Mouse (Mus musculus) liver, embryonic 12.5 days (tissue): ENCODE measurements around the gene Ebf3. TPM values are rescaled to one million over a fixed set of nuclear protein-coding genes. Genes with fewer than 3 reads are reported as not detected.

Experiments
- ATAC-seq: fragments of 200-750 bp; cut with Nextera tagmentation; 2 replicates; pipeline ENCODE4 v1.8.0; 2017; ENCODE audit warnings: moderate number of reproducible peaks, mild to moderate bottlenecking, moderate library complexity
- H3K27ac ChIP-seq: fragments of 300-500 bp; sonication (generic); 2 replicates; pipeline ENCODE4 v1.5.1; 2016; ENCODE audit warnings: mild to moderate bottlenecking
- H3K27me3 ChIP-seq: fragments of 300-500 bp; sonication (generic); replicated peaks from 2 replicates; pipeline ENCODE4 v1.6.1; 2016; ENCODE audit warnings: mild to moderate bottlenecking, moderate library complexity
- H3K36me3 ChIP-seq: fragments of 300-500 bp; sonication (generic); 2 replicates; pipeline ENCODE4 v1.6.1; 2016; ENCODE audit warnings: mild to moderate bottlenecking, moderate library complexity
- H3K4me1 ChIP-seq: fragments of 300-500 bp; sonication (generic); 2 replicates; pipeline ENCODE4 v1.6.1; 2016
- H3K4me2 ChIP-seq: fragments of 300-500 bp; sonication (generic); 2 replicates; pipeline ENCODE4 v1.6.1; 2016; ENCODE audit warnings: mild to moderate bottlenecking, moderate library complexity
- H3K4me3 ChIP-seq: fragments of 300-500 bp; sonication (generic); 2 replicates; pipeline ENCODE4 v1.5.1; 2016; ENCODE audit warnings: mild to moderate bottlenecking, moderate library complexity
- H3K9ac ChIP-seq: fragments of 300-500 bp; sonication (generic); 2 replicates; pipeline ENCODE4 v1.6.1; 2016; ENCODE audit warnings: mild to moderate bottlenecking, moderate library complexity
- H3K9me3 ChIP-seq: fragments of 300-500 bp; sonication (generic); replicated peaks from 2 replicates; pipeline ENCODE4 v1.6.1; 2016; ENCODE audit warnings: mild to moderate bottlenecking, moderate library complexity
- WGBS: fragments of 180-500 bp; shearing (Covaris S2); methylation state at CpG from one replicate; pipeline ENCODE4 v1.1.7; 2016; ENCODE audit not compliant: insufficient replicate concordance; 5-methylcytosine and 5-hydroxymethylcytosine counted together
- polyA plus RNA-seq: library from polyadenylated mRNA; unstranded; fragments of >200 nt; fragmentation: Nextera tagmentation; extraction: Ambion mirVana; gene quantifications from 2 replicates; pipeline ENCODE4 v1.2.1, GENCODE M21; 2016

Gene Ebf3
- polyA plus RNA-seq, 1 experiment from 2014 or later = 0.10 TPM

DNA sequence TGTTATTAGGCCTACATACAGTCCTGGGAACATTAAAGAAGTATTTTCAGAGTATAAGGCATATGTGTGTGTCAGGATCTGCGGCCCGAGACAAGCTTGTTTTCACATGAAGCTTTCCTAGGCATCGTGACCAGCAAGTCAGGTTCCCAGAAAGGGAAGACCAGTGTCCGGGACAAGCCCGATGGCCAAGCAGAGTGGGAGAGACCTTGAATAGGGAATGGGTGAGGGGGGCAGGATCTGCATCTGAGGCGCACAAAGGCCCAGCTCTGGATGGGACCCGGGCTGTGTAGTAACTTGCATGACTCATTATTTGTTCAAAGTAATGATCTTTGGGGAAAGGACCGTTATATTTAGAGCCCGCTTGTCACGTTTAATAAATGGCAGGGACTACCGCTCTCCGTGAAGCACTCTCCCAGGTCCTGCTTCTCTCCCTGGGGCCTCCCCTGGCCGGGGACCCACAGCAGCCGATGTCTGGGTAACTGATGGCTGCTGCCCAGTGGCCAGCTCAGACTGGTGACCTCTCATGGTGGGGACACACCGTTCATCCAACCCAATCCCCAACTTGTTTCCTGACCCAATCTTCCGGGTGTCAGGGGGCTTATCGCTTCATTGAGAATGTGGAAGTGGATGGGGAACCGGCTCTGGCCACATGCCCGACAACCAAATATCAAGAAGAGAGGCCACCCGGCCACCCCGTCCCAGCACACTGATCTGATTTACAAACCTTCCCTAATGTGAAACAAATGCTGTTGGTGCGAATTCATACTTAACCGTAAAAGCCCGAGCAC lies 16.5 kb downstream of the Ebf3 start:
- WGBS = 63% methylated on average over 24 of the region's 24 CpGs
- no peaks in the 10 kb centered on the region for H3K9me3 ChIP-seq
- H3K36me3 ChIP-seq = no peaks in the 10 kb centered on the region
- no peak for ATAC-seq
- no peak overlapping the region for H3K4me3 ChIP-seq
- no peak overlapping the region for H3K4me2 ChIP-seq
- H3K27ac ChIP-seq = no peak overlapping the region
- H3K9ac ChIP-seq = no peak overlapping the region
- H3K4me1 ChIP-seq = no peaks in the 10 kb centered on the region
- H3K27me3 ChIP-seq = peaks cover 74% of the 10 kb centered on the region

DNA sequence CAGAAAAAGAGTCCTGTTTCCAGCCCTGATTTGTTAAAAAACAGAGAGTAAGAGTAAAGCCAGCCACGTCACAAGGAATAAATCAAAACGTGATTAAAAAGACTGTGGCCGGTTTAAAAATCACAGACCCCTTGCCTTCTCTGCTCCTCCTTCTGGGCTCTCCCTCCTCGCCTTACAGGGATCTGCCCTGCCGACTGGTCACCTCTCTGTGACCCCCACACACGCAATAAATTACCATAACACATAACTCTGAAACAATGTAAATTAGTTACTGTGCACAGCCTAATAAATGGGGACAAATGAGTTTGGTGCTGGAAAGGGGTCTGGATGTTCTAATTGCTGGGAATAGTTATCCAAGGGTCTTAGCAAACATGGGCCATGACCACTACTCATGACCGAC lies 17.1 kb downstream of the Ebf3 start:
- no peak for ATAC-seq
- H3K27ac ChIP-seq = no peak overlapping the region
- H3K4me1 ChIP-seq = no peaks in the 10 kb centered on the region
- no peak overlapping the region for H3K4me3 ChIP-seq
- H3K36me3 ChIP-seq = no peaks in the 10 kb centered on the region
- WGBS = 56% methylated on average over 7 of the region's 7 CpGs
- H3K9me3 ChIP-seq = no peaks in the 10 kb centered on the region
- H3K27me3 ChIP-seq = peaks cover 76% of the 10 kb centered on the region
- no peak overlapping the region for H3K9ac ChIP-seq
- H3K4me2 ChIP-seq = no peak overlapping the region

DNA sequence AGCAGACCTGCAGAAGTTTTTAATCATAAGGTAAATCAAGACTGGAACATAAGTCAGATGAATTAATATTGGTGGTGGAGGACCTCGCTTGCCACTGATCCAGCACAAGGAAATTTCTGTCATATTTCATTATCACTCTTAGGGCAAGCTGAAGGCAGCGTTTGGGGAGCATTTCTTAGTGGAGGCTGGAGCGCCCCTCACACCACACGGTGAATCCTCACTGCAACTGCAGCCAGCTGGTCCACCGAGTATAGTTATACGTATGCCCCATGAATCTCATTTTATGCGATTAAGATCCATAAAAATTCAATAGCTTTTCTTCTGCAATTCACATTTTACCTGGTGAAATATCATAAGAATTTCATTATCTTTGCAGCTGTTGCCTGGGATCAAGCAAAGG lies 18.6 kb downstream of the Ebf3 start:
- ATAC-seq = no peak
- Histone ChIP-seq H3K27me3 (peaks cover 71% of the 10 kb centered on the region), H3K4me3 (no peak overlapping the region), H3K9me3 (no peaks in the 10 kb centered on the region), H3K27ac (no peak overlapping the region), H3K36me3 (no peaks in the 10 kb centered on the region), H3K4me1 (no peaks in the 10 kb centered on the region), H3K4me2 (no peak overlapping the region), H3K9ac (no peak overlapping the region)
- 62% methylated on average over 7 of the region's 7 CpGs for WGBS

DNA sequence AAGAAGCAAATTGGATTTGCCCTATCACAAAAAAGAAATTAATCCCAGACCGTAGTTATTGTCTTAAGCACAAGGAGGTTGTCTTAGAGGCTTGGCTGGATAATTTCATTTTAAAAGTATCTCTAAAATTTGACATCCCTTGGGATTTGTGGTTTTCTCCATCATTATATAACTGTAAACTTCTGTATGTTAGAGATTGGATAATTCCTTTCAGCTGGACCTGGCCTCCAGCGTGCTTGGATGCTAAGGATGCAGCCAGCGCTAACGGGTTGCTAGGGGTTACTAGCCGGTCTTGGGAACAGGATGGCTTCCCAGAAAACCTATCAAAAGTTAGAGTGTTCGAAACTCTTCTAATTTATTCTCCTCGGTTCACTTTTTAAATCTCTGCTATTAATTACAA lies 19.8 kb downstream of the Ebf3 start:
- no peak overlapping the region for H3K4me3 ChIP-seq
- no peak overlapping the region for H3K9ac ChIP-seq
- H3K4me1 ChIP-seq = no peaks in the 10 kb centered on the region
- H3K4me2 ChIP-seq = no peak overlapping the region
- H3K27ac ChIP-seq = no peak overlapping the region
- 71% methylated on average over 7 of the region's 7 CpGs for WGBS
- ATAC-seq = no peak
- peaks cover 59% of the 10 kb centered on the region for H3K27me3 ChIP-seq
- no peaks in the 10 kb centered on the region for H3K9me3 ChIP-seq
- no peaks in the 10 kb centered on the region for H3K36me3 ChIP-seq

DNA sequence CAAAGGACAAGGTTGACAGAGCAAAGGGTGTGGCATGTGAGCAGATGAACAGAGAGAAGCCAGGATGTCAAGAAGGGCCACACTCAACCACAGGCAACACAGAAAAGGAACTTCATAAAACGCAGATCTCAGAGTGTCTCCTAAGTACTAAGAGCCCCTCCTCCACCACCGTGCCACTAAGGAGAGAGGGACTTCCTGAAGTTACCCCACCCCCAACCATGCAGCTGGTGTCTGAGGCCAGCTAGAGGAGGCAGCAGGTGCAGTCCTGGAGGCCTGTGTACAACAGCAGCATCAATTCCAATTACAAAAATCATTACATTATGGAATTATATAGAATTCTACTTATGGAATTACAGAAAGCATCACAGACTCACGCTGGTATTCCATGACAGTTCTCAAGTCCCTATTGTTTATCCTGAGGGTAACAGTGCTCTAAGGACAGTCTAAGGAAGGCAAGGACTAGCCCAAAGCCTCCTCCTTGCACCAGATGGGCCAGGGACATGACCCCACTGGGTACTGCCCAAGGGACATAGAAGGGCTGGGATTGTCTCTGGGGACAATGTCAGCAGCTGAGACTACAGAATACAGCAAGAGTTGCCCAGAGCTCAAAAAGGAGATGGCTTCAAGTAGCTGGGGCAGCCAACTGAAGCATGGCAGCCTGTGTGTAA lies 24.8 kb downstream of the Ebf3 start:
- Histone ChIP-seq H3K4me2 (no peak overlapping the region), H3K9me3 (no peaks in the 10 kb centered on the region), H3K4me3 (no peak overlapping the region), H3K27me3 (peaks cover 20% of the 10 kb centered on the region; the same call in 1 of the 2 replicates), H3K4me1 (no peaks in the 10 kb centered on the region), H3K9ac (no peak overlapping the region), H3K36me3 (no peaks in the 10 kb centered on the region), H3K27ac (no peak overlapping the region)
- WGBS = 20% methylated on average over 3 of the region's 3 CpGs
- no peak for ATAC-seq

DNA sequence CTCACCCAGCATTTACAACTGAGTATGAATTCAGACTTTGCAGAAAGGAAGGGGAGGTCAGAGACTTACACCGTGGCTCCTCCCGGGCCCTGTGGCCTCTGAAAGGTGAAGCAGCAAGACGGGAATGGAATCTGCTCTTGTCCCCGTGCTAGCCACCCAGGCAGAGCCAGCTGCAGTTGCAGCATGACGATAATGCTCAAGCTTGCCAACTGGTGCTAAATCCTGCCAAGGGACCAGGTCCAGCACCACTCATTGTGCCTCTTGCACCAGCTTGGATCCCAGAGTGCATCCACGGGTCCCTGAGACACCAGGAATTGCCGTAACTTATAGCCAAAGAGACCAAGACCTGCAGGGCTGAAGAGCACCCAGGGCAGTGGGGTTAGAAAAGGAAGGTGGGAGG lies 36.1 kb downstream of the Ebf3 start:
- Histone ChIP-seq H3K36me3 (no peaks in the 10 kb centered on the region), H3K27me3 (peaks cover 7% of the 10 kb centered on the region; the same call in 1 of the 2 replicates), H3K9me3 (no peaks in the 10 kb centered on the region), H3K27ac (no peak overlapping the region), H3K4me2 (no peak overlapping the region), H3K9ac (no peak overlapping the region), H3K4me3 (no peak overlapping the region), H3K4me1 (no peaks in the 10 kb centered on the region)
- 75% methylated on average over 7 of the region's 7 CpGs for WGBS
- no peak for ATAC-seq

DNA sequence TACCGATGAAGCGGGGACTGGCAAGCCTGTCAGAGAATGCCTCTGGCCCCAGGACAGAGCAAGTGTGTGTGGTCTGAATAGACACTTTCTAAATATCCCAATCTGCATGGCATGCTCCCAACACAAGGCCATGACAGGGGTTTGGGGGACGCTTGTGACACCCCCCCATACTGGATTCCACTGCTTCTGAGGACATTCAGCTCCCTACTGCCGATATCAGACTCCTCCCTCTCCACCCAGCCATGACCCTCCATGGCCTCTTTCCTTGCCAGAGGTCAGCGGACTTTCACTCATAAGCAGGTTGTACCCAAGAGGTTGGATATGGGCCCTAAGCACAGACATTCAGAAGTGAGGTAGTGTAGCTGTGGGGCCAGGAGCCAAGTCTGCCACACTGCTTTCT lies 36.5 kb downstream of the Ebf3 start:
- Histone ChIP-seq H3K27ac (no peak overlapping the region), H3K9ac (no peak overlapping the region), H3K9me3 (no peaks in the 10 kb centered on the region), H3K4me1 (no peaks in the 10 kb centered on the region), H3K36me3 (no peaks in the 10 kb centered on the region), H3K4me2 (no peak overlapping the region), H3K27me3 (peaks cover 7% of the 10 kb centered on the region; the same call in 1 of the 2 replicates), H3K4me3 (no peak overlapping the region)
- ATAC-seq = no peak
- WGBS = 76% methylated on average over 5 of the region's 5 CpGs

DNA sequence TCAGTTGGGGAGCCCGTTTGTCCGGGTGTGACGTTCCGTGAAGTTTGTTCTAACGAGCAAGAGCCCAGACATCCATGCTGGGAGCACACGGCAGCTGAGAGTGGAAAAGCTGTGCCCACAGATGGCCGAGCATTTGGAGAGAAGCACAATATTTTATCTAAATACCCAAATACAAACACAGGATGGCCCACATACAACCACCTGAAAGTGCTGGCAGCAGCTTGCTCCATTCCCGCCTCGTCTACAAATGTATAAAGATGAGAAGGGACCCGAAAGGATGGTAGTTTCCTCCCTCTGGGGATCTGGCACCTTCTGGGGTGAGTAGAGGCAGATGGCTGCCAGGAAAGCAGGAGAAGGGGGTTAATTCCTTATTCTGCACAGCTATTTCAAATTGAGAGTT lies 42.0 kb downstream of the Ebf3 start:
- Histone ChIP-seq H3K27ac (no peak overlapping the region), H3K27me3 (peaks cover 14% of the 10 kb centered on the region; the same call in 1 of the 2 replicates), H3K9ac (no peak overlapping the region), H3K36me3 (no peaks in the 10 kb centered on the region), H3K4me3 (no peak overlapping the region), H3K4me2 (no peak overlapping the region), H3K4me1 (no peaks in the 10 kb centered on the region), H3K9me3 (no peaks in the 10 kb centered on the region)
- ATAC-seq = no peak
- WGBS = 72% methylated on average over 10 of the region's 10 CpGs

DNA sequence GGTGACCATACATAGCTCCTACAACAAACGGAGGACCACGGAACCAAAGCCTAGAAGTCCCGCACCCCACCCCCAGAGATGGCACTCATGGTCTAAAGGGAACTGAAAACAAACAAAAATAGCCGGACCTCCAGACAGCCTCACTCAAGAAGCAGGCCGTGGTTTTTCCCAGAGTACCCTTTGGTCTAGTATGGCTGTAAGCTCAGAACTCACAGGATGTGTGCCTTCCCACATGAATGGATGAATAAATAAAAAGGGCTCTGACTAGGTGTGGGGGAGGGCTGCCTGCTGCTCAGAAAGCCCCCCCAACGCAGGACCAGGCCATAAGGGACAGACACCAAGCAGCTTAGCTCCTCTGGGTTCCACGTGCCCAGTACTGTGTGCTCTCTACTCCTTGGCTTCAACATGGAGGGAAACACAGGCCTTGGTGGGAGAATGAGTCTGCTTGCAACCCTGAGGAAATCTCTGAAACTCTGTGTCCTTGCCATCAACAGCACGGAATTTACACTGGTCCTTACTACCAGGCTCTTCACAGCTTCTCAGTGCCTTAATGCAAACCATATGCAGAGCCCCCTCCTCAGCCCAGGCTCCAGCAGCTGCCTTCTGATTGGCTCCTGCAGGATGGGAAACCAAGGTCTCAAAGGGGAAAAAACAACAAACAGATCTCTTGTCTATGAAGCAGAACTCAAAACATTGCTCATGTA lies 45.6 kb downstream of the Ebf3 start:
- no peak for ATAC-seq
- Histone ChIP-seq H3K4me3 (no peak overlapping the region), H3K27me3 (peaks cover 31% of the 10 kb centered on the region), H3K27ac (no peak overlapping the region), H3K9me3 (no peaks in the 10 kb centered on the region), H3K36me3 (no peaks in the 10 kb centered on the region), H3K4me1 (no peaks in the 10 kb centered on the region), H3K4me2 (no peak overlapping the region), H3K9ac (no peak overlapping the region)
- WGBS = 62% methylated on average over 8 of the region's 8 CpGs

DNA sequence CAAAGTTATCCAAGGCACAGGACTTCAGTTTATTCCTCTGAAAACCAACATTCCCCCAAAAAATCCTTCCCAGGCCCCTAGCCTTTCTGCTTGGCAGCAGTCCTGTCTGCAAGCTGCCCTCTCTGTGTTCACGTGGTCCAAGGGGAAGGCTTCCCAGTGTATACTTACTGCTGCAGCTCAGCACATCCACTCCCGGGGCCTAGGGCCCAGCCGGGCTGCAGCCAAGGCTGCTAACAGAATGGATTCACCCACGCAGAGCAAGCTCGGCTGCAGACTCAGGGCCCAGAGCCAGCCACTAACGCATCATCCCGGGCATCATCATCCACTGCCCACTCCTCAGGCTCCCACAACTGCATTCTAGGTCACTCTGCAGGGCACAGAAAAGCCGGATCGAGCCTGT lies 46.8 kb downstream of the Ebf3 start:
- H3K4me2 ChIP-seq = no peak overlapping the region
- no peaks in the 10 kb centered on the region for H3K4me1 ChIP-seq
- ATAC-seq = no peak
- peaks cover 31% of the 10 kb centered on the region for H3K27me3 ChIP-seq
- WGBS = 68% methylated on average over 9 of the region's 9 CpGs
- no peak overlapping the region for H3K27ac ChIP-seq
- no peak overlapping the region for H3K4me3 ChIP-seq
- no peaks in the 10 kb centered on the region for H3K9me3 ChIP-seq
- H3K9ac ChIP-seq = no peak overlapping the region
- H3K36me3 ChIP-seq = no peaks in the 10 kb centered on the region

DNA sequence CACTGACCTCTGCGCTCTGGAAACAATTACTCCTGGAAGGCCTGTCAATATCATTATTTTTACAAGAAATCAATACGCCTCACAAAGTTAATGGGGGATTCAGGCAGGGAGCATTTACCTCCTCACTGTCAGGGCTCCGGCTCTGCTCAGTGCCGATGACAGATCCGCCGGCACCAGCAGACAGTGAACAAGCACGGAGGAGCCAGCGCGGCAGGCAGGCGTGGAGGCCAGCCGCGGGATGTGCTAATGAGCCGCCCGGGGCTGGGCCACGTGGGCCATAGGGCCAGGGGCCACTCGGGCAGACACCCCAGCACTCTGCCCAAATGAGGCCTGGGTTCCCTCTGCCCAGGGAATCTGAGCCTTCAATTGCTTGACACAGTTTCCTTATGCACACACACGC lies 47.7 kb downstream of the Ebf3 start:
- no peak for ATAC-seq
- 27% methylated on average over 17 of the region's 17 CpGs for WGBS
- no peak overlapping the region for H3K27ac ChIP-seq
- peaks cover 28% of the 10 kb centered on the region for H3K27me3 ChIP-seq
- H3K4me1 ChIP-seq = no peaks in the 10 kb centered on the region
- H3K9me3 ChIP-seq = no peaks in the 10 kb centered on the region
- no peaks in the 10 kb centered on the region for H3K36me3 ChIP-seq
- no peak overlapping the region for H3K4me3 ChIP-seq
- H3K4me2 ChIP-seq = no peak overlapping the region
- no peak overlapping the region for H3K9ac ChIP-seq

DNA sequence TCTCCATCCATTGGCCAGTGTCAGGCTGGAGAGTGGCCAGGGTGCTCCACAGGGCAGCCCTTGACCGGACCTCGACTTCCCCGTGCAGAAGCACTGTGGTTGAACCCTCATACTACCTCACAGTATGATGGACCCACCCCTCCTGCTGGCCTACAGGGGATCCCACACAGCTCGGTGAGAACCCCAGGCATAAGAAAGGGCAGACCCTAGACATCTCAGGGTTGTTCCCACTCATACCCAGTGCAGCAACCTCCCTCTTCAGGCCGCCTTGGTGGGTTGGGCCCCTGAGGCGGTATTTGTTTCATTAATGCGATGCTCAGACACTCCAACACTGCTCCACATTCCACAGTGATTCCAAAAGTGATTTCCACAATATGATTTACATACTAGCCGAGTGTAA lies 51.9 kb downstream of the Ebf3 start:
- Histone ChIP-seq H3K4me2 (no peak overlapping the region), H3K4me3 (no peak overlapping the region), H3K9me3 (no peaks in the 10 kb centered on the region), H3K4me1 (no peaks in the 10 kb centered on the region), H3K27ac (no peak overlapping the region), H3K9ac (no peak overlapping the region), H3K27me3 (peaks cover 27% of the 10 kb centered on the region), H3K36me3 (no peaks in the 10 kb centered on the region)
- 76% methylated on average over 8 of the region's 8 CpGs for WGBS
- no peak for ATAC-seq
